Mouse (Mus musculus) gastrocnemius, adult 18-20 months (tissue): Measurements from ENCODE around the gene Mcoln2. TPM values are rescaled to one million over a fixed set of nuclear protein-coding genes. Genes with fewer than 3 reads are reported as not detected.

Experiments
- DNase-seq: peaks from one replicate; pipeline ENCODE4 v3.0.0; 2021; ENCODE audit warnings: low spot score
- long read RNA-seq, 2 experiments: library from polyadenylated mRNA; stranded (forward); transcript quantifications; one replicate each; pipeline ENCODE4 v2.0.0; 2021
- total RNA-seq, 2 experiments: library from RNA; stranded (reverse); gene quantifications; 2 replicates each; pipeline ENCODE4 v1.2.3; 2021

Gene Mcoln2
- total RNA-seq, result not detected
- long read RNA-seq, experiment 1, result 0 reads
- long read RNA-seq, experiment 2, result 0 reads

- peak; percentile 5 for DNase-seq
These were observed at the start of gene Mcoln2 for GRCm38 (mm10) chr3:146149156-146150057. Gene Mcoln2 (plus strand): TSS chr3:146149833.

DNA sequence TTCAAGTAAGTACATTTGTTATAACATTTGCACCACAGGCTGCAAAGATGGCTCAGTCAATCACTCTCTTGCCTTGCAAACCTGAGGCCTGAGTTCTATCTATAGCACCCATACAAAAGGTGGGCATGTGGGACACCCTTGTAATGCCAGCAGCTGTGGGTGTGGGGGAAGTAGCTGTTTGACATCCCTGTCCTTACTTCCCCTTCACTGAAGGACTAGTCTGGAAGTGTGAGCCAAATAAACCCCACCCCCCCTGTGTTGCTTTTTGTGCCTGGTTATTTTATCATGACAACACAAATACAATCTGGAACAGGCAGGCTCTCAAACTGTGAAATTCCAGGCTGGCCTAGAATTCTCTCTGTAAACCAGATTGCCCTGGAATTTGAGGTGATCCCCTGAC, 49.7 kb upstream of the Mcoln2 start:
- DNase-seq, result no peak

- no peak for DNase-seq
These were observed 47.6 kb upstream of the Mcoln2 start for GRCm38 (mm10) chr3:146102049-146102448.

DNA sequence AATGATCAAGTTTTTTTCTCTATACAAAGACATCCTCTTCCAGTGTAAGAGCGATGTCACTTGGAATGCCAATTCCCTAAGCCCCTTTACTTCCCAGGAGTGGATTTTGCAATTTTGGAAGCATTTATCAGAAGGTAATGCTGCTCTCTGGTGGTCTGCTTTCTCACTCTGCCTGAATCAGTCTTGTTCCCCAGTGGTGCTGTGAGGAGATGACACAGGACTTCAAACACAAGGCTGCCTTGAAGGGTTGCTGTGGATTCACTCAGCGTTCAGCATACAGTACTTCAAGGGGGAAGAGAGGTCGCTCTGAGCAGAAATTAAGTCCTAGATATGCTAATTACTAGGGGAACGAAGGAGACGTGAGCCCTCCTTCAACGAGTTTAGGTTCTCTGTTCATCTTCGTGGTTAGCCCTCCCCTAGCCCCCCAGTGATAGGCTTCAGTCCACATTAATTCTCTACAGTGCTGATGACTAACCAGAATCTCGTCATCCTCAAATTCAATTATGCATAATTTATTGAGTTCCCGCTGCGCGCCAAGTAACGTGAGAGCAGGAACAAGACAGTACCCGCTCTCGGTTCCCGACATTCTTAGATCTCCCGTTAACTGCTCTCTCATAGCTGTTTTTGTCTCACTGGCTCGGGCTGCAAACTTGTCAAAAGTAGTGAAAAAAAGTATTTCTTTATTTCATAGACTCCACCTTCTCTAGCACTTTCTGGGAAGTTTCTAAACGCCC, 42.4 kb upstream of the Mcoln2 start:
- no peak for DNase-seq

GRCm38 (mm10) chr3:146107921-146108571, 41.6 kb upstream of the Mcoln2 start, which contains the start of gene Wdr63:
Gene Wdr63 (minus strand): TSS chr3:146108130.
- peak; percentile 45 for DNase-seq

GRCm38 (mm10) chr3:146108945-146109344, 40.7 kb upstream of the Mcoln2 start:
- no peak for DNase-seq

DNA sequence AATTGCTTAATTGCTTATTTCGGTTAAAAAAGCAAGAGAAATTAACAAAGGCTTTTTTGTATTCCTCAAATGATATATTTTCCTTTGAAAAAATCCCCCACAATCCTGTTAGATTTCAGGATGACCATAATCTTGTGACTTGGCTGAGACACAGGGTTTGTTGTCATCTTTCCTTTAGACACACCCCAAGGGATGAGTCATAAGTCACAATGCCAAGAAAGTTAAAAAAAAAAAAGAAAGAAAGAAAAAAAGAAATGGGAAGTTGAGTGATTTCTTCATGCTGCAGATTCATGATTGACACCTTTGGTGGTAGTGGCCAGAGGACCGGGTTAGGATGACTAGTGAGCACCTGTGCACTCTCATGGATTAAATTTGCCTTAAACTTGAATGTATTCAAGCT, 39.3 kb upstream of the Mcoln2 start:
- DNase-seq, result peak; percentile 40

- peak; percentile 16 for DNase-seq
These were observed 38.7 kb upstream of the Mcoln2 start for GRCm38 (mm10) chr3:146110916-146111315.

GRCm38 (mm10) chr3:146117258-146117996, 32.2 kb upstream of the Mcoln2 start, which contains the start of gene Mcoln3:
Gene Mcoln3 (plus strand): TSS chr3:146117450.
- DNase-seq, result no peak

DNA sequence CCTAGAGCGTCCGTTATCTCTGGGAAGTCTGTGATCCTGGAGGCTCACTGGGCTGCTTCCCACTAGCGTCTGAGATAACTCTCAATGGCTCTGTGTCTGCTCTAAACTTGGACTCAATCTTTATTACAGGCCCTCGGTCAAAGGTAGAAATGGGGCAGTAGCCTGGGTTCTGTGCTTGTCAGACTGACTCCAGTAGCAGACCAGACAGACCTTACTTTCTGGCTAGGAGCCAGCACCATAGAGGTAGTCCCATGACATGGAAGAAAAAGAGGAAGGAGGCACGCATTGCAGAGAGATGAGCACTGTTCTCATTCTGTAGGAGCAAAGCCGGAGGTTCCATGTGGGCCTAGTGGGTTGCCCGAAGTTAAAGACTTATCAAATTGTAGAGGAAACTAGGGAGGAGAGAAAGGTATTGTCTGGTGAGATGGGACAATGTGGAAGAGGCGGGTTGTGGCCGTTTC, 31.6 kb upstream of the Mcoln2 start:
- DNase-seq, result no peak

DNA sequence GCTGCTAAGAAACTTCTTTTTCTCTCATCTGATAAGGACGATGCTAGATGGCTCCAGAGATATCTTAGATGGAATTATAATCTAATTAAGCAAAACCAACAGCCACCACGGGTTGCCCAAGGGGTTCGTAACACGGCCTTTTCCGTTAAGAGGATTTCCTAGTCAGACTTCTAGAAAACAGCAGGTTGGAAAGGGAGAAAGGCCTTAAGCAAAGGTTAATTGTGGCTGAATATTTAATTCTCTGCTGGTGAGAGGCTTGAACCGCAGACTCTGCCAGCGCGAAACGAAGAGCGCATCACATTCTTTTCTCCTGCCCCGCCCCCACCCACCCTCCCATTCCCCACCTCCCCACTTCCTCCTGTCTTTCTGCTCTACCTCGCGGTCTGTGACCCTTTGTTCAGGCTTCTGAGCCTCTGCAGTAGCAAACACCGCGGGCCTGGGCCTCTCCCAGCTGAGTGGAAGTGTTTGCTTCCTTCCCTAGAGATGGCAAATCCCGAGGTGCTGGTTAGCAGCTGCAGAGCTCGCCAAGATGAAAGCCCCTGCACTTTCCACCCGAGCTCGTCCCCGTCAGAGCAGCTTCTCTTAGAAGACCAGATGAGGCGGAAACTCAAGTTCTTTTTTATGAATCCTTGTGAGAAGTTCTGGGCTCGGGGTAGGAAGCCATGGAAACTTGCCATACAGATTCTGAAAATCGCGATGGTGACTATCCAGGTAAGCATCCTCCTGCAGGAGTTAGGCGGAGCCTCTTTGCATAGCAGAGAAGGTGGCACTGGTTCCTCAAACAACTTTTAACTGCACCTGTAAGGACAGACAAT, 28.1 kb upstream of the Mcoln2 start:
- no peak for DNase-seq

DNA sequence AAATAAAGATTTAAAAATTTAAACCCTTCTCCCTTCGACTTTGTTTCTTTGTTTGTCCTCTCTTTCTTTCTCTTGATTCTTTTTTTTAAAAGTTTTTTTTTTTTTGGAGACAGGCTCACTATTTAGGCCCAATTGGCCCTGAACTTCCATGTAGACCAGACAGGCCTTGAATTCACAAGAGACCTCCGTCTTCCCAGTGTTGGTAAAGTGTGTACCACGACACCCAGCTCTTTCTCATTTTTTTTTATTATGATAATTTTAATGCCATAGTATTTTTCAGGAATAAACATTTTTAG, 27.6 kb upstream of the Mcoln2 start:
- no peak for DNase-seq

DNA sequence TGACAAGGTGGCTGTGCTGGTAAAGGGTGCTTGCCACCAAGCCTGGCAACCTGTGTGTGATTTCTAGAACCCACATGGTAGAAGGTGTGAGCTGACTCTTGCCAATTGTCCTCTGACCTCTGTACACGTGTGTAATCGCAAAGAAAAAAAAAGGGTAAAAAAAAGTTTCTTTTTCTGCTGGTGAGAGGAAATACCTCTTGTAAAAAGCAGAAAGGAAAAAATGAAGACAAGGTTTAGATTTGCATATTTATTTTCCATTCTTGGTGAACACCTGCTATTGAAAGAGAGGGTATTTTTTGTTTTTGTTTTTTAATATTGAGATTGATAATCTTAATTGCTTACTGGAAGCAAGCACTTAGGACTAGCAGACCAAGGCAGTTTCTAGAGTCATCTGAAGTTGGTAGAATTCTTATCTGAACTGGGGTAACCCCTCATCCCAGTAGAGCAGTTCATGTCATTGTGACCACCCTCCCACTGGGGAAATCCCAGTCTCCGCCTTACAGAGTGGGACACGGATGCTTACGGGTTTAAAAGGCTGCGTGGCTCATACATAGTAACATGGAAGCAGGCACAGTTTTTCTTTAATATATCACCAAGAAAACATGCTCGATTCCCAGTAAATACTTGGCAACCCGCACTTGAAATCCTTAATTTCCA, 26.7 kb upstream of the Mcoln2 start:
- no peak for DNase-seq

DNA sequence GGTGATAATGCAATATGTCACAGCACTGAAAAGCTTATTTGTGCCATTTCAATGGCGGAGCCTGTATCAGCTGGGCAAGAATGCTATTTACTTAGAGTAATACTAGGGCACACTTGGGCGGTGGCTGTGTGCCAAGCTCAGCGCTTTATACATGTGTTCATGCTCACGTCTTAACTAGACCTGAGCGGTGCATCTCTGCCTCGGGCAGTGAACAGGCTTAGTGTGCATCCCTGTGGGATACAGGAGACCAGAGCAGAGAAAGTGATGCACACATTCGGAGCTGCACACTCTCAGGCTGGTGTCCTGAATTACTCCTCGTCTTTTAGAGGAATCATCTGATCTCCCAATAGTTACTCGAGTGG, 26.2 kb upstream of the Mcoln2 start:
- no peak for DNase-seq

GRCm38 (mm10) chr3:146127205-146127604, 22.4 kb upstream of the Mcoln2 start:
- no peak for DNase-seq

DNA sequence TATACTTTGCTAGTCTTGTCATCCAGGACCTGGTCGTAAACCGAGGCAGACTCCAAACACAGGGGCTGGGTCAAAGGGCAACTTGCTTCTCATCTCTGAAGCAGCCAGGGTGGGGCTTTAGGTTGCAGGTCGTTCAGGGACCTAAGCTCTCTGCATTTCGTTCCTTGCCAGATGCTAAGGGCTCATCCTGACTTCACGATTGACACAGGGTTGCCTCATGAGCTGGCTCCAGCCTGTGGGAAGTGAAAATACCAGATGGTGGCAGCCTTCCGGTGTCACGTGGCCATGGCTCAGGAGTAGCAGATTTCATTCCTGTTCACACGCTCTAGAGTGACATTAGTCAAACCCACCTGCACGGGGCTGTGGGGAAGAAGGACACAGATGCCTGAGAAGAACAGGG, 14.8 kb upstream of the Mcoln2 start:
- DNase-seq, result no peak

GRCm38 (mm10) chr3:146135417-146135816, 14.2 kb upstream of the Mcoln2 start:
- DNase-seq, result no peak

DNA sequence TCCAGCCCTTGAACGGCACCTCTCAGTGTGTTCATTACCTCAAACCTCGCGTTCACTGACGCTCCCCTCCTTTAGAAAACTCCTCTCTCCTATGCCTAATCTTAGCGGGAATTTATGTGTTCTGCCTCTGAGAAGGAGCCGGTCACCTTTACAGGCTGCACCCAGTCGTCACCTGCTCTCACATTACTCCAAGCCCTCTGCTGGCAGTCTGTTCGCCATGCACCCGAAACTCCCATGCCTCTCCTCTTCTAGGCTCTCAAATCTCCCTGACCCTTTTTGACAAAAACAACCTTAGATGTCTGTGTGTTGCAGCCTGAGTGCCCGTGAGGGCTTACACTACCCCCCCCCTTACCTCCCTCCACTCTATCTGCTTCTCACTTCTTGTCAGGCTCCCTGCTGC, 13.2 kb upstream of the Mcoln2 start:
- DNase-seq, result no peak

DNA sequence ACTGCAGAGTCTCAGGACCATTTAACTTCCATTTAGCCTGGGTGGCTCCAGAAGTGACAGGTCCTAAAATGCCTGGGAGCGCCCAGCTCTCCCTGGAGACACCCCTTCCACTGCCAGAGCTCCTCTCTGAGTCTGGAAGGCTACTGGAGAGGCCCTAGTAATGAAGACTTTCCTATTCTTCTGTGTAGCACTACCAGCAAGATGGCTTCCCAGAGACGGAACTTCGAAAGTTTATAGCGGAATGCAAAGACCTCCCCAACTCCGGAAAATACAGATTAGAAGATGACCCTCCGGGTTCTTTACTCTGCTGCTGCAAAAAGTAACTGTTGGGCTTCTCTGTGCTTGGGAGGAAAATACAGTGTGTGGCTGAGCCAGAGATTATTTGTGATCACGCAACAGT, 9.4 kb upstream of the Mcoln2 start:
- DNase-seq, result no peak

- no peak for DNase-seq
These were observed 7.1 kb upstream of the Mcoln2 start for GRCm38 (mm10) chr3:146142523-146142922.
